Mouse (Mus musculus): ENCODE measurements at regions not wholly inside any gene's neighbourhood (a gene's known extent, or its start where the extent isn't known, plus 50 kb on each side); places are given as distances from the start of the nearest gene placed in this dataset.

GRCm38 (mm10) chr4:135041921-135042320 lies 78.5 kb upstream of the Runx3 start:
- WGBS, result 44% methylated on average over 8 of the region's 8 CpGs
- ATAC-seq (ENCODE audit: low FRiP score, low read depth), result no peak

GRCm38 (mm10) chr4:135042501-135042900 lies 78.0 kb upstream of the Runx3 start:
- H3K27ac ChIP-seq, result no peak overlapping the region
- peaks cover 17% of the 10 kb centered on the region; the same call in 1 of the 2 replicates for H3K27me3 ChIP-seq
- no peak for ATAC-seq (ENCODE audit: low FRiP score, low read depth)
- 86% methylated on average over 1 of the region's 1 CpGs for WGBS
- H3K4me1 ChIP-seq, result peaks cover 5% of the 10 kb centered on the region; the same call in 1 of the 2 replicates
- H3K4me2 ChIP-seq (replicated peaks), result no peak overlapping the region
- no peak overlapping the region for H3K4me3 ChIP-seq
- H3K9me3 ChIP-seq, result no peaks in the 10 kb centered on the region
- no peak overlapping the region for H3K9ac ChIP-seq
- no peaks in the 10 kb centered on the region for H3K36me3 ChIP-seq

More at GRCm38 (mm10) chr4:135041921-135042320, 78.5 kb upstream of the Runx3 start:
- Histone ChIP-seq H3K9me3 (no peaks in the 10 kb centered on the region), H3K27me3 (peaks cover 14% of the 10 kb centered on the region; the same call in 1 of the 2 replicates), H3K4me1 (peaks cover 5% of the 10 kb centered on the region; the same call in 1 of the 2 replicates), H3K9ac (no peak overlapping the region), H3K4me2 (replicated peaks) (no peak overlapping the region), H3K36me3 (no peaks in the 10 kb centered on the region), H3K27ac (no peak overlapping the region), H3K4me3 (no peak overlapping the region)

- H3K4me1 ChIP-seq, result peaks cover 4% of the 10 kb centered on the region
- peaks cover 15% of the 10 kb centered on the region; the same call in 1 of the 2 replicates for H3K27me3 ChIP-seq
- ATAC-seq (ENCODE audit: low FRiP score, low read depth), result no peak
- H3K4me3 ChIP-seq, result no peak overlapping the region
- 70% methylated on average over 16 of the region's 16 CpGs for WGBS
- H3K9me3 ChIP-seq, result no peaks in the 10 kb centered on the region
- no peak overlapping the region for H3K9ac ChIP-seq
- no peak overlapping the region for H3K4me2 ChIP-seq (replicated peaks)
- no peak overlapping the region for H3K27ac ChIP-seq
- H3K36me3 ChIP-seq, result no peaks in the 10 kb centered on the region
These were observed 75.4 kb upstream of the Runx3 start for GRCm38 (mm10) chr4:135045054-135045453.

- H3K36me3 ChIP-seq, result no peaks in the 10 kb centered on the region
- H3K27me3 ChIP-seq, result peaks cover 17% of the 10 kb centered on the region; the same call in 1 of the 2 replicates
- no peak overlapping the region for H3K27ac ChIP-seq
- 81% methylated on average over 7 of the region's 7 CpGs for WGBS
- H3K9me3 ChIP-seq, result no peaks in the 10 kb centered on the region
- no peak for ATAC-seq (ENCODE audit: low FRiP score, low read depth)
- no peak overlapping the region for H3K4me2 ChIP-seq (replicated peaks)
- H3K4me3 ChIP-seq, result no peak overlapping the region
- no peak overlapping the region for H3K9ac ChIP-seq
- H3K4me1 ChIP-seq, result peaks cover 4% of the 10 kb centered on the region
These were observed 73.8 kb upstream of the Runx3 start for GRCm38 (mm10) chr4:135046619-135047018.

- no peak overlapping the region for H3K9ac ChIP-seq
- no peak overlapping the region for H3K27ac ChIP-seq
- 81% methylated on average over 6 of the region's 6 CpGs for WGBS
- no peak overlapping the region for H3K4me3 ChIP-seq
- H3K4me1 ChIP-seq, result peaks cover 4% of the 10 kb centered on the region
- no peak for ATAC-seq (ENCODE audit: low FRiP score, low read depth)
- H3K27me3 ChIP-seq, result peaks cover 17% of the 10 kb centered on the region; the same call in 1 of the 2 replicates
- H3K9me3 ChIP-seq, result no peaks in the 10 kb centered on the region
- H3K4me2 ChIP-seq (replicated peaks), result no peak overlapping the region
- H3K36me3 ChIP-seq, result no peaks in the 10 kb centered on the region
These were observed 73.2 kb upstream of the Runx3 start for GRCm38 (mm10) chr4:135047251-135047650.

- no peak overlapping the region for H3K4me3 ChIP-seq
- no peak for ATAC-seq (ENCODE audit: low FRiP score, low read depth)
These were observed 72.7 kb upstream of the Runx3 start for GRCm38 (mm10) chr4:135047771-135048170.

GRCm38 (mm10) chr4:135049924-135050323 lies 70.5 kb upstream of the Runx3 start:
- no peak overlapping the region for H3K4me3 ChIP-seq
- H3K9ac ChIP-seq, result no peak overlapping the region
- H3K27me3 ChIP-seq, result peaks cover 6% of the 10 kb centered on the region; the same call in 1 of the 2 replicates
- no peak overlapping the region for H3K27ac ChIP-seq
- peaks cover 4% of the 10 kb centered on the region for H3K4me1 ChIP-seq
- H3K9me3 ChIP-seq, result peaks cover 7% of the 10 kb centered on the region
- no peak overlapping the region for H3K4me2 ChIP-seq (replicated peaks)
- WGBS, result 12% methylated on average over 9 of the region's 10 CpGs
- no peak for ATAC-seq (ENCODE audit: low FRiP score, low read depth)
- H3K36me3 ChIP-seq, result no peaks in the 10 kb centered on the region

More at GRCm38 (mm10) chr4:135047771-135048170, 72.7 kb upstream of the Runx3 start:
- no peaks in the 10 kb centered on the region for H3K36me3 ChIP-seq
- H3K9ac ChIP-seq, result no peak overlapping the region
- peaks cover 4% of the 10 kb centered on the region for H3K4me1 ChIP-seq
- WGBS, result 84% methylated on average over 5 of the region's 5 CpGs
- no peaks in the 10 kb centered on the region for H3K9me3 ChIP-seq
- no peak overlapping the region for H3K27ac ChIP-seq
- peaks cover 16% of the 10 kb centered on the region; the same call in 1 of the 2 replicates for H3K27me3 ChIP-seq
- H3K4me2 ChIP-seq (replicated peaks), result no peak overlapping the region

GRCm38 (mm10) chr4:135051466-135051865 lies 69.0 kb upstream of the Runx3 start:
- Histone ChIP-seq H3K27ac (no peak overlapping the region), H3K4me2 (replicated peaks) (no peak overlapping the region), H3K27me3 (peaks cover 8% of the 10 kb centered on the region; the same call in 1 of the 2 replicates), H3K9ac (0 out of 2 replicates have a peak overlapping the region, but pooled peaks have one; percentile 9), H3K4me1 (peaks cover 4% of the 10 kb centered on the region), H3K36me3 (no peaks in the 10 kb centered on the region), H3K9me3 (peaks cover 7% of the 10 kb centered on the region), H3K4me3 (no peak overlapping the region)
- WGBS, result 73% methylated on average over 11 of the region's 11 CpGs
- no peak for ATAC-seq (ENCODE audit: low FRiP score, low read depth)

GRCm38 (mm10) chr4:135053585-135053984 lies 66.9 kb upstream of the Runx3 start:
- Histone ChIP-seq H3K36me3 (no peaks in the 10 kb centered on the region), H3K27ac (no peak overlapping the region), H3K9ac (no peak overlapping the region), H3K9me3 (peaks cover 7% of the 10 kb centered on the region), H3K4me1 (peaks cover 4% of the 10 kb centered on the region), H3K4me2 (replicated peaks) (no peak overlapping the region), H3K27me3 (0 out of 2 replicates have a peak, but pooled peaks cover 5% of the 10 kb centered on the region), H3K4me3 (no peak overlapping the region)
- 94% methylated on average over 11 of the region's 11 CpGs for WGBS
- no peak for ATAC-seq (ENCODE audit: low FRiP score, low read depth)

GRCm38 (mm10) chr4:135054353-135054752 lies 66.1 kb upstream of the Runx3 start:
- Histone ChIP-seq H3K27ac (no peak overlapping the region), H3K36me3 (no peaks in the 10 kb centered on the region), H3K4me3 (no peak overlapping the region), H3K9me3 (peaks cover 7% of the 10 kb centered on the region), H3K4me2 (replicated peaks) (no peak overlapping the region), H3K4me1 (peaks cover 4% of the 10 kb centered on the region), H3K9ac (0 out of 2 replicates have a peak overlapping the region, but pooled peaks have one; percentile 4), H3K27me3 (peaks cover 9% of the 10 kb centered on the region; the same call in 1 of the 2 replicates)
- 81% methylated on average over 10 of the region's 10 CpGs for WGBS
- no peak for ATAC-seq (ENCODE audit: low FRiP score, low read depth)

GRCm38 (mm10) chr4:135056371-135056770 lies 64.1 kb upstream of the Runx3 start:
- peaks cover 12% of the 10 kb centered on the region; the same call in 1 of the 2 replicates for H3K27me3 ChIP-seq

GRCm38 (mm10) chr4:135057286-135057685 lies 63.2 kb upstream of the Runx3 start:
- H3K4me3 ChIP-seq, result no peak overlapping the region
- no peaks in the 10 kb centered on the region for H3K36me3 ChIP-seq
- H3K9ac ChIP-seq, result no peak overlapping the region
- H3K4me1 ChIP-seq, result peaks cover 10% of the 10 kb centered on the region; the same call in 1 of the 2 replicates
- peaks cover 7% of the 10 kb centered on the region for H3K9me3 ChIP-seq
- no peak for ATAC-seq (ENCODE audit: low FRiP score, low read depth)
- H3K4me2 ChIP-seq (replicated peaks), result no peak overlapping the region
- WGBS, result 82% methylated on average over 11 of the region's 11 CpGs
- H3K27ac ChIP-seq, result no peak overlapping the region
- H3K27me3 ChIP-seq, result peaks cover 10% of the 10 kb centered on the region; the same call in 1 of the 2 replicates

More at GRCm38 (mm10) chr4:135056371-135056770, 64.1 kb upstream of the Runx3 start:
- 88% methylated on average over 7 of the region's 7 CpGs for WGBS
- no peak overlapping the region for H3K9ac ChIP-seq
- no peaks in the 10 kb centered on the region for H3K36me3 ChIP-seq
- H3K4me2 ChIP-seq (replicated peaks), result no peak overlapping the region
- ATAC-seq (ENCODE audit: low FRiP score, low read depth), result no peak
- H3K4me1 ChIP-seq, result peaks cover 10% of the 10 kb centered on the region; the same call in 1 of the 2 replicates
- no peak overlapping the region for H3K27ac ChIP-seq
- H3K4me3 ChIP-seq, result no peak overlapping the region
- peaks cover 7% of the 10 kb centered on the region for H3K9me3 ChIP-seq

GRCm38 (mm10) chr4:135058895-135059294 lies 61.6 kb upstream of the Runx3 start:
- WGBS, result 71% methylated on average over 4 of the region's 4 CpGs
- Histone ChIP-seq H3K27ac (no peak overlapping the region), H3K4me3 (no peak overlapping the region), H3K27me3 (peaks cover 10% of the 10 kb centered on the region; the same call in 1 of the 2 replicates), H3K9ac (no peak overlapping the region), H3K9me3 (no peaks in the 10 kb centered on the region), H3K4me2 (replicated peaks) (no peak overlapping the region), H3K36me3 (no peaks in the 10 kb centered on the region), H3K4me1 (peaks cover 10% of the 10 kb centered on the region; the same call in 1 of the 2 replicates)
- no peak for ATAC-seq (ENCODE audit: low FRiP score, low read depth)
